Mouse (Mus musculus) MEL (cell line): Measurements from ENCODE around the gene Pla2g4b. TPM values are rescaled to one million over a fixed set of nuclear protein-coding genes. Genes with fewer than 3 reads are reported as not detected.

ENCODE experiments used
- DNase-seq: peaks from one replicate; pipeline ENCODE4 v3.0.0; 2011; ENCODE audit warnings: low read depth, low spot score
- H3K27ac ChIP-seq: 2 replicates; pipeline ENCODE4 v1.5.1; 2012; ENCODE audit warnings: low read depth, mild to moderate bottlenecking, control low read depth, low read length, moderate library complexity; ENCODE audit not compliant: control insufficient read depth
- H3K27me3 ChIP-seq, 2 experiments: fragments of 150-350 bp in 1 of 2; sonication (generic) in 1 of 2; 2 replicates each; pipeline ENCODE4 v1.6.1; 2012; ENCODE audit warnings: low read length in 2 of 2, mild to moderate bottlenecking in 2 of 2, improper control_type of control experiment in 1 of 2, moderate library complexity in 1 of 2; ENCODE audit not compliant: insufficient read depth in 2 of 2, control insufficient read depth in 1 of 2
- H3K36me3 ChIP-seq, 2 experiments: 2 replicates each; pipeline ENCODE4 v1.6.1; 2012 to 2014; ENCODE audit warnings: low read length in 2 of 2, improper control_type of control experiment in 1 of 2, inconsistent platforms in 1 of 2, mild to moderate bottlenecking in 1 of 2; ENCODE audit not compliant: insufficient read depth in 2 of 2, control insufficient read depth in 1 of 2
- H3K4me1 ChIP-seq, 2 experiments: fragments of 150-350 bp in 1 of 2; sonication (generic) in 1 of 2; 2 replicates each; pipeline ENCODE4 v1.6.1; 2012; ENCODE audit warnings: low read length in 2 of 2, improper control_type of control experiment in 1 of 2, mild to moderate bottlenecking in 1 of 2; ENCODE audit not compliant: insufficient read depth in 2 of 2, control insufficient read depth in 1 of 2
- H3K4me3 ChIP-seq, 2 experiments: fragments of 150-350 bp in 1 of 2; sonication (generic) in 1 of 2; 2 replicates each; pipeline ENCODE4 v1.5.1; 2012; ENCODE audit warnings: low read depth in 2 of 2, low read length in 2 of 2, mild to moderate bottlenecking in 2 of 2, moderate library complexity in 2 of 2, control low read depth in 1 of 2, improper control_type of control experiment in 1 of 2; ENCODE audit not compliant: control insufficient read depth in 1 of 2, insufficient read depth in 1 of 2
- H3K79me2 ChIP-seq: 2 replicates; pipeline ENCODE4 v1.6.1; 2012; ENCODE audit warnings: mild to moderate bottlenecking, low read length, moderate library complexity; ENCODE audit not compliant: control insufficient read depth, poor library complexity, insufficient read depth
- H3K9ac ChIP-seq: 2 replicates; pipeline ENCODE4 v1.6.1; 2012; ENCODE audit warnings: low read depth, mild to moderate bottlenecking, control low read depth, low read length, moderate library complexity; ENCODE audit not compliant: control insufficient read depth, poor library complexity, severe bottlenecking
- H3K9me3 ChIP-seq: fragments of 150-350 bp; sonication (generic); replicated peaks from 2 replicates; pipeline ENCODE4 v1.6.1; 2012; ENCODE audit warnings: mild to moderate bottlenecking, low read length, improper control_type of control experiment, moderate library complexity; ENCODE audit not compliant: insufficient read depth
- CTCF ChIP-seq, 3 experiments: IDR thresholded peaks in 2 of 3; conservative IDR thresholded peaks in 1 of 3; 2 replicates each; pipeline ENCODE4 v1.5.1; 2011 to 2012; ENCODE audit warnings: low read length in 3 of 3, low read depth in 2 of 3, mild to moderate bottlenecking in 2 of 3, improper control_type of control experiment in 1 of 3, inconsistent platforms in 1 of 3, mixed read lengths in 1 of 3, moderate library complexity in 1 of 3; ENCODE audit not compliant: control insufficient read depth in 1 of 3, insufficient read depth in 1 of 3, poor library complexity in 1 of 3, severe bottlenecking in 1 of 3
- E2F4 ChIP-seq: IDR thresholded peaks from 2 replicates; pipeline ENCODE4 v1.6.1; 2011; ENCODE audit warnings: low read depth, low read length, improper control_type of control experiment, borderline replicate concordance
- ETS1 ChIP-seq: IDR thresholded peaks from 2 replicates; pipeline ENCODE4 v1.6.1; 2012; ENCODE audit warnings: low read depth, mild to moderate bottlenecking, inconsistent platforms, low read length, improper control_type of control experiment, moderate library complexity
- JUND ChIP-seq: IDR thresholded peaks from 2 replicates; pipeline ENCODE4 v1.6.1; 2011; ENCODE audit warnings: low read depth, mild to moderate bottlenecking, improper control_type of control experiment, low read length
- KAT2A ChIP-seq: conservative IDR thresholded peaks from 2 replicates; pipeline ENCODE4 v1.6.1; 2012; ENCODE audit warnings: low read depth, low read length, improper control_type of control experiment, inconsistent platforms
- MAZ ChIP-seq: IDR thresholded peaks from 2 replicates; pipeline ENCODE4 v1.6.1; 2012; ENCODE audit warnings: low read depth, mild to moderate bottlenecking, inconsistent platforms, low read length, improper control_type of control experiment
- MEF2A ChIP-seq: IDR thresholded peaks from 2 replicates; pipeline ENCODE4 v1.6.1; 2014; ENCODE audit warnings: low read depth, mild to moderate bottlenecking, inconsistent platforms, low read length, improper control_type of control experiment; ENCODE audit not compliant: poor library complexity, insufficient replicate concordance, severe bottlenecking; ENCODE audit errors: extremely low read depth
- POLR2AphosphoS5 ChIP-seq: IDR thresholded peaks from 2 replicates; pipeline ENCODE4 v1.6.1; 2012; ENCODE audit warnings: low read depth, borderline replicate concordance, mild to moderate bottlenecking, inconsistent platforms, low read length, moderate library complexity, mixed read lengths
- RAD21 ChIP-seq: IDR thresholded peaks from 2 replicates; pipeline ENCODE4 v1.6.1; 2011; ENCODE audit warnings: mild to moderate bottlenecking, low read depth, low read length, improper control_type of control experiment
- SIN3A ChIP-seq: IDR thresholded peaks from 2 replicates; pipeline ENCODE4 v1.6.1; 2012; ENCODE audit warnings: low read length, improper control_type of control experiment, inconsistent platforms
- SMC3 ChIP-seq: IDR thresholded peaks from 2 replicates; pipeline ENCODE4 v1.6.1; 2011; ENCODE audit warnings: low read depth, low read length, improper control_type of control experiment
- TBP ChIP-seq: IDR thresholded peaks from 2 replicates; pipeline ENCODE4 v1.8.0; 2011; ENCODE audit warnings: low read depth, low read length, improper control_type of control experiment
- ZC3H11A ChIP-seq: IDR thresholded peaks from 2 replicates; pipeline ENCODE4 v1.6.1; 2012; ENCODE audit warnings: low read depth, mild to moderate bottlenecking, inconsistent platforms, low read length, improper control_type of control experiment
- ZNF384 ChIP-seq: IDR thresholded peaks from 2 replicates; pipeline ENCODE4 v1.6.1; 2012; ENCODE audit warnings: low read depth, mild to moderate bottlenecking, inconsistent platforms, low read length, improper control_type of control experiment
- polyA plus RNA-seq, 2 experiments: library from polyadenylated mRNA; stranded (reverse) in 1 of 2; unstranded in 1 of 2; fragments of >175 nt in 1 of 2; fragments of >200 nt in 1 of 2; gene quantifications; 2 replicates each; pipeline versions ENCODE4 v1.2.1 to v1.2.4; 2012; ENCODE audit warnings: low replicate concordance in 2 of 2, low read depth in 1 of 2; ENCODE audit not compliant: insufficient read length in 2 of 2, insufficient read depth in 1 of 2, missing spikeins in 1 of 2
- total RNA-seq: library from RNA; depleted of rRNA; stranded (reverse); fragments of 300-350 nt; gene quantifications from 2 replicates; pipeline ENCODE4 v1.2.3, GENCODE M21; 2012

Gene Pla2g4b
- total and polyA plus RNA-seq, 3 experiments: 0.32 to 0.54 TPM; not detected in 1

DNA sequence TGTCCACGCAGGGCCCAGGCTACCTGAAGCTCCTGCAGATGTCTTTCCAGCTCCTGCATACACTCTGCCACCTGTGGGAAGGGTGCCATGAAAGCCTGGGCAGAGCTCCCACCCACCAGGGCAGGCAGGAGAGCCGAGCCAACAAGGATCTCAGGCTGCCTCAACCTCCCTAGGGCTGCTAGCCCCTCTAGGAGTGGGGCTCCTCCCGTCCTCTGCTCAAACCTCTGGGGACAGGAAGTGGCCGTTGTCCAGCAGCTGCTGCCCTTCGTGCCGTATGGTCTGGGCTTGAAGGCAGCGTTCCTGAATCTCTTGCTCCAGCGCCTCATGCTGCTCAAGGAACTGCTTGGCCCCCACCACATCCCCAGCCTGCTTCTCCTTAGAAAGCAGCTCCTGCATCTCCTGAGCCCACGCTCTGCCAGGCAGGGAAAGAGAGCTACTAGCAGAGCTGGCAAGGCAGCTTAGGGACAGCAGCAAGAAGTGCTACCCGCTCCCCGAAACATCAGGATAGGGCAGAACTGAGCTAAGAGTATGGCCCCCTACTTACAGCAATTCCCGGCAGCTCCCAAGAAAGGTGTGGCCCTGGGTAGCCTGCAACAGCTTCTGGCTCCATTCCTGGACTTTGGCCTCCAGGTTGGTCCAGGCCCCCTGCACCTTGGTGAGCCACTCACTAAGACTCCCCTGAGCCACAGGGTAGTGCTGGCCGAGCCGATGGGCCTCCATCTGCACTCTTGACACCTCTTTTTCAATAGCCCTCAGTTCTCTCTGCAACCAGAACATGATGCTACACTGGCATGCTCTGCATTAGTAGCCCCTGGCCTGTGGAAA is 13.5 kb downstream of the Pla2g4b start:
- no peak overlapping the region for H3K9ac ChIP-seq
- H3K27ac ChIP-seq: no peak overlapping the region
- no peaks in the 10 kb centered on the region for H3K79me2 ChIP-seq
- TF ChIP-seq POLR2AphosphoS5: no peak
- no peak for TF ChIP-seq TBP
- no peak for TF ChIP-seq KAT2A
- TF ChIP-seq JUND: no peak
- TF ChIP-seq MAZ: no peak
- no peak for TF ChIP-seq RAD21
- no peak for TF ChIP-seq SIN3A
- TF ChIP-seq, all 39 proteins: peak for 0
- no peaks in the 10 kb centered on the region for H3K9me3 ChIP-seq
- no peak overlapping the region for H3K4me3 ChIP-seq
- H3K4me1 ChIP-seq: no peaks in the 10 kb centered on the region; a peak in 1 of 4 replicates
- no peaks in the 10 kb centered on the region for H3K36me3 ChIP-seq
- no peak for DNase-seq
- H3K27me3 ChIP-seq: no peaks in the 10 kb centered on the region; a peak in 1 of 4 replicates

DNA sequence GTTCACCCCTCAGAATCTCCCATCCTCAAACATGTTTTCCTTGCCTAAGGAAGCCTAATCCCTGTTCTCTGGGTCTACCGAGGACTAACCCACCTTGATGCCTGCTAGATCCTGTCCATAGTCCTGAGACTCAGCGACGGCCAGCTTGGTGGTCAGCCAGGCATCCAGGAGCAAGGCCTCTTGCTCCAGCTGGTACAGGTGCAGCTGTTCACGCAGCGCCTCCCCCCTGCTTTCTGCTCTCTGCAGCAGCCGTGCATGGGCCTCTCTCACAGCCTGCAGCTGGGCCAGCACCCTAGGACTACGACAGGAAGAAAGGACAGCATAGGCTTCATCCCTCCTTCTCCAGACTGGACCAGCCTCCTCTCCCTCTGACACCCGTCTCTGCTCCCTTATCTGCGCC is 15.0 kb downstream of the Pla2g4b start:
- Histone ChIP-seq H3K9ac (no peak overlapping the region), H3K27ac (no peak overlapping the region), H3K79me2 (no peaks in the 10 kb centered on the region), H3K27me3 (no peaks in the 10 kb centered on the region; a peak in 1 of 4 replicates), H3K9me3 (no peaks in the 10 kb centered on the region), H3K36me3 (no peaks in the 10 kb centered on the region), H3K4me3 (no peak overlapping the region), H3K4me1 (no peaks in the 10 kb centered on the region; a peak in 1 of 4 replicates)
- DNase-seq: no peak
- TF ChIP-seq E2F4: no peak
- TF ChIP-seq ZNF384: no peak
- no peak for TF ChIP-seq TBP
- TF ChIP-seq ETS1: no peak

DNA sequence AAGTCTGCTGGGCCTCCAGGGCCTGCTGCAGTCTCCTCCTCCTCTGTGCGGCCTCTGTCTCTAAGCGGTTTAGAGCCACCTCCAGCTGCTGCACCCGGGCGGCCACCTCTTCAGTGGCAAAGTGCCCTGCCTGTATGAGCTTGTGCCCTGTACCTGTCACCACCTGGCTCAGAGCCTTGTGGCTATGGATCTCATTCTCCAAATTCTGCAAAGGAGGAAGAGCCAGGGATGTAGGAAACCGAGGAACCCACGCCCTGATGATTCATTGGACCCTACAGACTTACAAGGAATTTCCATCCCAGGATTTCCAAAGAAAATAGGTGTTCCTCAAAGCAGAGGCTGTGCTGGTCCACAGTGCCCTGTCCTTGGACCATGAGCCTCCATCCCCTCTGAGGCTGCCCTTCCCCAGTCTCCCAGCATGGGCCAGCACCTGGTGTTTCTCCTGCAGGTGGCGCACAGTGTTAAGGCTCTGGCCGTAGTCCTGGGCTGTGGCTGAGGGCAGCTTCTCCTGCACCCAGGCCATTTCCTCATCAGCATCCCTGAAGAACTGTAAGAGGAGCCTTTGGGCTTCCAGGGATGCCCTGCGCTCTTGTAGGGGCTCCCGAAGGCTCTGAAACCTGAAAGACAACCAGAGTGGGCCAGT is 16.5 kb downstream of the Pla2g4b start:
- no peak overlapping the region for H3K27ac ChIP-seq
- H3K4me1 ChIP-seq: no peaks in the 10 kb centered on the region; a peak in 1 of 4 replicates
- H3K4me3 ChIP-seq: no peak overlapping the region
- no peaks in the 10 kb centered on the region; a peak in 1 of 4 replicates for H3K27me3 ChIP-seq
- H3K9me3 ChIP-seq: no peaks in the 10 kb centered on the region
- H3K36me3 ChIP-seq: no peaks in the 10 kb centered on the region
- DNase-seq: no peak
- H3K9ac ChIP-seq: no peak overlapping the region
- no peaks in the 10 kb centered on the region for H3K79me2 ChIP-seq
- TF ChIP-seq SMC3 (peak; percentile 54), ZNF384 (no peak), CTCF (IDR thresholded peaks at IDR 0.05 in 2 of 3, conservative IDR thresholded peaks at IDR 0.05 in 1 of 3; ENCODE audit: control insufficient read depth in 1 of 3, insufficient read depth in 1 of 3, low read depth in 2 of 3, low read length in 3 of 3, poor library complexity in 1 of 3, severe bottlenecking in 1 of 3) (peak in 2 of 3 experiments; percentile 57 to 62; a peak in 5 of 6 replicates), MEF2A (no peak), ZC3H11A (0 out of 2 replicates have a peak, but pooled peaks have one; percentile 14), KAT2A (no peak), RAD21 (peak; percentile 31)
